Mouse (Mus musculus): Measurements from ENCODE around the gene Dph5.
"Not testable (repeated sequence)": the region's sequence is repeated elsewhere in the genome, so short reads cannot be mapped to it uniquely, and the experiment has no call there.

The Dph5 gene

DNA sequence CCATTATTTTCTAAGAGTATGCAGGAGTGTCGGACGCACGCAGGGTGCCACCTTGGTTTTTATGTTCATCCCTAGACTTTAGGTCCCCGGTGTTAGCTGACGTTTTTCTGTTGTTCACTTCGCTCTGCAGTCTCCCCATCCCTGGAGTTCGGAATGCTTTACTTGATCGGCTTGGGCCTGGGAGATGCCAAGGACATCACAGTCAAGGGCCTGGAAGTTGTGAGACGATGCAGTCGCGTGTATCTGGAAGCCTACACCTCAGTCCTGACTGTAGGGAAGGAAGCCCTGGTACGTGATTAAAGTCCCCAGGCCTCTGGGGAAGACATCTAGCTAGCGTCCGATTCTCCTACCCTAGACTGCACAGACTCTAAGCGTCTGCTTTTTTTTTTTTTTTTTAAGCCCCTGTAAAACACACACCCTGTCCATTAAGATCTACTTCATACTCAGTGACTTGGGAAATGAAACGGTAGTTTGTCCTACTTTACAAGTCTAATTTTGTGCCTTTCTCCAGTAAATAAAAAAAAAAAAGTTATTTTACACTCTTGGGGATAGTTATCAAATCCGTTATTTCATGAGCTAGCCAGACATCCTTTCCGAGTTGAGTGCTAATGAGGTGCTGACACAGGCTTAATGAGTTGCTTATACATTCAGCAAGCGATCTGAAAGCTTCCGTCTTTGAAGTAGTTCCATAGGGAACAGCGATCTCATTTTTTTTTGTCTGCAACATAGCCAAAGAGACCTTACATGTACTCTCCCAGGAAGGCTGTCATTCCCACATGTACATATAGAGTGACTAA, 871 bp downstream of the Dph5 start:
- ATAC-seq (ENCODE audit: insufficient number of reproducible peaks, low FRiP score, low TSS enrichment): peak; percentile 39

DNA sequence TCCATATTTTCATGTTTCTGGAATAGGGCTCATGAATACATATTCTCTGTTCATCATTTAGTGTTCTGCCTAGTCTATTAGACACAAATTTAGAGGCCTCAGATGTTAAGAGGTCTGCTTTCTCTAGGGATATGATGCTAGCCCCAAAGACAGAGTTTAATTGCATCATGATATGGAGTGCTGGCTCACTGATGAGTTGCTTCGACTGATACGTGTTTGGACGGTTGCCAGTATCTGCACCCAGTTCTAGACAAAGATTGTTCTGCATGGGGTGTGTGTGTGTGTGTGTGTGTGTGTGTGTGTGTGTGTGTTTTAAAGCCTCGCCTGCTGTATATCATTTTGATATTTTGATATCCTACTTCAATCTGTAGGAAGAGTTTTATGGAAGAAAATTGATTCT, 4.7 kb downstream of the Dph5 start:
- ATAC-seq (ENCODE audit: insufficient number of reproducible peaks, low FRiP score, low TSS enrichment): no peak

GRCm38 (mm10) chr3:115893166-115893565, 5.5 kb downstream of the Dph5 start:
- no peak for ATAC-seq (ENCODE audit: insufficient number of reproducible peaks, low FRiP score, low TSS enrichment)

- ATAC-seq (ENCODE audit: insufficient number of reproducible peaks, low FRiP score, low TSS enrichment): no peak
These were observed 10.8 kb downstream of the Dph5 start for GRCm38 (mm10) chr3:115898354-115898948.

DNA sequence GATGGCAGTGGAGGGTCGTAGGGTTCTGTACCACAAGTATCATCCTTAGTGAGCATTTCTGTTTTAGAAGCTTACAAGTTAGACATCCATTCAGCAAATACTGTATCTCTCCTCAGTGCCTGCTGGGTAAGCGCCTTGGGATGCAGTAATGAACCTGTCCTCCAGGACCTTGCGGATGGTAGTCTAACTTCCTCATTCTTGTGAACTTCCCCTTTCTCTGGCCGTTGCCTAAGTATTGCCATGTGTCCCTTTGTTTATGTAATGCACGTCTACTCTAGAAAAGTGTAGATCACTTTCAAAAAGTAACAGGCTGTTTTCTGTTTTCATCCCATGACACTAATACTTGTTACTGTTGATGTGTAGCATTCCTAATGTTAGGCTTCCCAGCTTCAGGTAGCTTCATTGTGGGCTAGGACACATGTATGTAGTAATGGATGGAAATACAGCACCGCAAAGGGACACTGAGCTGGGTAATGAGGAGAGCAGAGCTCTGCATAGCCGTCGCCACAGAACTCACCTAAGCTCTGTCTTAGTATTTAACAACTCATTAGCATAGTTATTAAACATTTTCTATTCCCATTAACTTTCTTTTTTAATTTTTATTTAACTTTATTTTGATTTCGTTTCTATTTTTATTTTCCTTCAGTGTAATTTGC, 14.8 kb downstream of the Dph5 start:
- no peak for ATAC-seq (ENCODE audit: insufficient number of reproducible peaks, low FRiP score, low TSS enrichment)

DNA sequence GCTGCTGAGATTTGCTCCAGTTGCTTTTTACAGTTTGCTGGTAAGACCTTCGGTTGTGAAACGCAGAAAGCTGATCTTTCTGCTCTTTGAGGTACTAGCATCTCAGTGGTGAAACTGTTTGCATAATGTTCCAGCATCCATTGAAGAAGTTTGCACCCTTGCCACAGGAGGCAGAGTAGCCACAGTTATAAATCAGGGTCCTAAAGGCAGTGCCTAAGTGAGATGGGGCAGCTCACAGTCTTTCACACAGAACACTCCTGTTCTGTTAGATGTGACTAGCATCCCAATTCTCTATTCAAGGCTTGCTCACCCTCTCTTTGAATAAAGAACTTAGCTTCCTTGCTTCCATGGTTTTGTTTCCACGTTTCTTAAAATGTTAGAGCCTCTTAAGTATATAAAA, 17.4 kb downstream of the Dph5 start:
- ATAC-seq (ENCODE audit: insufficient number of reproducible peaks, low FRiP score, low TSS enrichment): no peak

DNA sequence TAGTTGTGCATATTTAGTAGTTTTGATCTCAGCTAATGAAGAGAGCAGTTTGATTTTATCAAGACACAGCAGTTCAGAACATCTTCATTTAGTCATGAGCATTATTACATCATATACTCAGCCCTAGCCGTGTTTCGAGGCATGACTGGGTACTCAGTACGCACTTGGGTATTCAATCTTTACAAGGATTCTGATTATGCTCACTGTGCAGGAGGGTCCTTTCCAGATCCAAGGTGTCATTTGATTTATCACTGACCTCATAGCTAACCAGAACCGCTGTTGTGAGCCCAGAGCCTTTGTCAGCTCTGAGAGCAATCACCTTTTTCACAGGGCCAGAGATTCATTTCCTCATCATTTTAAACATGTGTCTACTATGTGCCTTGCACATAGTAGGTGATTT, 17.9 kb downstream of the Dph5 start:
- no peak for ATAC-seq (ENCODE audit: insufficient number of reproducible peaks, low FRiP score, low TSS enrichment)

- ATAC-seq (ENCODE audit: insufficient number of reproducible peaks, low FRiP score, low TSS enrichment): not testable (repeated sequence)
These were observed 19.8 kb downstream of the Dph5 start for GRCm38 (mm10) chr3:115907406-115907805.

GRCm38 (mm10) chr3:115924401-115925190, 37.0 kb downstream of the Dph5 start:
- ATAC-seq (ENCODE audit: insufficient number of reproducible peaks, low FRiP score, low TSS enrichment): no peak

DNA sequence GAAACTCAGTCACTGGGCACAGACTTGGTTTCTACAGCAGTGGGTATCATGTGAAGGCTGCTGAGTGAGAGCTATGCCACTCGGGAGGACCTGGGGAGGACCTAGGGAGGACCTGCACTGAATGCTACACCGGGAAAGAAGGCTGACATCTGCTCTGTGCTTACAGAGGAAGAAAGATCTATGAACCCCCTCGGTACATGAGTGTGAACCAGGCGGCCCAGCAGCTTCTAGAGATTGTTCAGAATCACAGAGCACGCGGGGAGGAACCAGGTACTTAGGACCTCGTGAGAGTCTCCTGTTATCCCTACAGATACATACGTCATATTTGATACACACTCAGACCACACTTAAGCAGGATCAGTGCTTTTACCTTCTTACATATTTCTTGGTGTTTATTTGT, 38.9 kb downstream of the Dph5 start:
- no peak for ATAC-seq (ENCODE audit: insufficient number of reproducible peaks, low FRiP score, low TSS enrichment)

GRCm38 (mm10) chr3:115931701-115932100, 44.1 kb downstream of the Dph5 start:
- ATAC-seq (ENCODE audit: insufficient number of reproducible peaks, low FRiP score, low TSS enrichment): no peak

DNA sequence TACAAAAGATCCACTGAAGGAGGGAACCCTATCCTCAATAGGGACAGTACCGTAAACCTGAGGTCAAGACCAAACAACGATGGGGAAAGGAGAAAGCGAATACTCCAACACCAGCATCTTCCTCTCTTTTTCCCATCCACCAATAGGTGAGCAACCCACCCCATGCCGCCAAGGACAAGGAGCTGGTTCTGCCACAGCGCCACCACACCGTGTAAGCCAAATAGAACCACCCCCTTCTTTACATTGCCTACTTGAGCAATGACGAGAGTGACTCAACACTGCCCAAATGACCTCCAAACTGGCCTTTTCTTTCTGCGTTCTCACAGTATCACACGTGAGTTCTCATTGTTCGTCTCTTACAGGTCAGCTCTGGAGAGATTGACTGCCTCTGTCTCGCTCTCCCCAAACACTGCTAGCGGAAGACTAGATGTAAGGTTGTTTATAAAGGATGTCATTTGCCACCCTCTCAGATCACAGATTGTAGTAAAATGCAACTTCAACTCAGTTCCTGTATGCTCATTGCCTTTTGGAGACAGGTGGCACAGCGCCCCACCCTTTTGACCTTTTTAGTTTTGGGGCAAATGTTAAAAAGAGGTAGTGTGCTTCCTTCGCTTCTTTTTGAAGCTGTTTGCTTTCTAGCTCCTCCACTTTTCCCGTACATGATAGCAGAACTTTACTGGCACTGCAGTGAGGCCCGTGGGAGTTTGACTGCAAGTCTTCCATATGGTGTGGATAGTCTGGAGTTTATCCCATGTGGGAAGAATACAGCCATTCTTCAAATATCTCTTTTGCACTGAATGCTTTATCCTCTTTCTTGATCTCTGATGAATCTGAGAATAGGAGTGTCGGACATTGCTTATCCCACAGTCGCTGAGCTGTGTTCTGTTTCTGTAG, 45.9 kb downstream of the Dph5 start:
- ATAC-seq (ENCODE audit: insufficient number of reproducible peaks, low FRiP score, low TSS enrichment): no peak

GRCm38 (mm10) chr3:115936734-115937599, 49.3 kb downstream of the Dph5 start:
- ATAC-seq (ENCODE audit: insufficient number of reproducible peaks, low FRiP score, low TSS enrichment): no peak

- ATAC-seq (ENCODE audit: insufficient number of reproducible peaks, low FRiP score, low TSS enrichment): no peak
These were observed 50.2 kb downstream of the Dph5 start for GRCm38 (mm10) chr3:115937807-115938206.

DNA sequence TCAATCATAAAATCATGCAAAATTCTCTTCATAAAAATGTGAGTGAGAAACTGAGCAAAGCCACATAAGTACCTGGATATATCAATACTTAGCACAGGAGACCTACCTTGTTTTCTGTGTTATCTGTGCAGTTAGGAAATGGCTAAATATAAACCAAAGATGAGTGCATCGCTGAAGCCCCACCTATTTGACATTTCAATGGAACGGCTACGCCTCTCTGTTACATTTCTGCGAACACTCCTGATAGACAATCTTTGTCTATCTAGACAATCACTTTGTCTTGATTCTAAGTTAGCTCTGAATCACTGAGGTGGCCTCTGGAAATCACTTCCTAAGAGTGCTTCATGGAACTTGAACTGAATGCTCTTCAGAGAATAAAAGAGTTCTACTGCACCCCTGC, 52.9 kb downstream of the Dph5 start:
- ATAC-seq (ENCODE audit: insufficient number of reproducible peaks, low FRiP score, low TSS enrichment): no peak

DNA sequence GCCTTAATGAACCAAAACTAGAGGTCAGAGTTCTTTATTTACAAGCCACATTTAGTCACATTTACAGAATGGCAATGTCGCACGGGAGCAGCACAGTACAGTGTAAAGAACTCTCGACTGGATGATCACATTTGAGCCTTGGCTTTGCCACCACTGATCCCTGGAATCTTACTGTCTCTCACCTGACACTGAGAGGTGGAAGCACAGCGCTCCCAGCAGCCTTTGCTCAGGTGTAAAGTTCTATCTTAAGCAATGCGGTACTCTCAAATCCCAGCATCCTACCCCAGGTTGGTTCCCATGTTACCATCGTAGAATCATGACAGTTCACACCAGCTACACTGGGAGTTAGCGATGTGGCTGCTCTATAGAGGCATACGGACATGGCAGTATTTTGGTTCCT, 53.8 kb downstream of the Dph5 start:
- ATAC-seq (ENCODE audit: insufficient number of reproducible peaks, low FRiP score, low TSS enrichment): no peak

- ATAC-seq (ENCODE audit: insufficient number of reproducible peaks, low FRiP score, low TSS enrichment): no peak
These were observed 56.7 kb downstream of the Dph5 start for GRCm38 (mm10) chr3:115944376-115944775.

DNA sequence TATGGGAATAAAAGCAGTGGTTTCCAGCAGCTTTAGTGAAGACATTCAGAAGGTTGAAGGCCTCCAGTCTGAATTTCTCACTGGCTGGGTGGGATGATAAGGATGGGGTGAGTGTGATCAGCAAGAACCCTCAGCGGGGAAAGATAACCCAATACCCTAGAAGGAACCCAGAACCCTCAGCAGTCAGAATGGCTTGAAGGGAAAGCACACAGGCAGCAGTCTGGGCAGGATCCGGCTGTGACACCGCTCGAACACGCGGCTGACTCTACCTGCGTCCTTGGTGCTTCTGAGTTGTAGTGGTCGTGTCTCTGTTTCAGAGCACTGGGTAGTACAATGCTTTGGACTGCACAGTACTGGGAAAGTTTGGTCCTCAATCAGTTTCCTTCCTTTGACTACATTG, 58.6 kb downstream of the Dph5 start:
- no peak for ATAC-seq (ENCODE audit: insufficient number of reproducible peaks, low FRiP score, low TSS enrichment)

All from cerebellum, adult (tissue).